Mouse (Mus musculus) limb, embryonic 15.5 days (tissue): ENCODE results near the gene Exd2. TPM values are rescaled to one million over a fixed set of nuclear protein-coding genes. Genes with fewer than 3 reads are reported as not detected.

Source experiments
- ATAC-seq: fragments of 200-750 bp; cut with Nextera tagmentation; 2 replicates; pipeline ENCODE4 v1.8.0; 2017; ENCODE audit warnings: low read depth, moderate TSS enrichment; ENCODE audit not compliant: insufficient number of reproducible peaks, low FRiP score, low TSS enrichment
- H3K27ac ChIP-seq: fragments of 300-500 bp; sonication (generic); 2 replicates; pipeline ENCODE4 v1.5.1; 2015; ENCODE audit warnings: moderate library complexity, mild to moderate bottlenecking, inconsistent platforms
- H3K27me3 ChIP-seq: fragments of 300-500 bp; sonication (generic); 2 replicates; pipeline ENCODE4 v1.6.1; 2015; ENCODE audit warnings: inconsistent platforms
- H3K36me3 ChIP-seq: fragments of 300-500 bp; sonication (generic); 2 replicates; pipeline ENCODE4 v1.6.1; 2015; ENCODE audit warnings: inconsistent platforms
- H3K4me1 ChIP-seq: fragments of 300-500 bp; sonication (generic); 2 replicates; pipeline ENCODE4 v1.6.1; 2015; ENCODE audit warnings: inconsistent platforms
- H3K4me2 ChIP-seq: fragments of 300-500 bp; sonication (generic); 2 replicates; pipeline ENCODE4 v1.6.1; 2015; ENCODE audit warnings: mild to moderate bottlenecking, inconsistent platforms
- H3K4me3 ChIP-seq: fragments of 300-500 bp; sonication (generic); 2 replicates; pipeline ENCODE4 v1.5.1; 2015; ENCODE audit warnings: mild to moderate bottlenecking, inconsistent platforms
- H3K9ac ChIP-seq: fragments of 300-500 bp; sonication (generic); 2 replicates; pipeline ENCODE4 v1.6.1; 2015; ENCODE audit warnings: inconsistent platforms
- H3K9me3 ChIP-seq: fragments of 300-500 bp; sonication (generic); 2 replicates; pipeline ENCODE4 v1.6.1; 2016; ENCODE audit warnings: inconsistent platforms
- WGBS: fragments of 180-500 bp; shearing (Covaris S2); methylation state at CpG from one replicate; pipeline ENCODE4 v1.1.7; 2015; 5-methylcytosine and 5-hydroxymethylcytosine counted together
- polyA plus RNA-seq: library from polyadenylated mRNA; unstranded; fragments of >200 nt; fragmentation: Nextera tagmentation; extraction: Ambion mirVana; gene quantifications from 2 replicates; pipeline ENCODE4 v1.2.1, GENCODE M21; 2015

The Exd2 gene
- polyA plus RNA-seq, 1 experiment from 2014 or later = 24.9 TPM

DNA sequence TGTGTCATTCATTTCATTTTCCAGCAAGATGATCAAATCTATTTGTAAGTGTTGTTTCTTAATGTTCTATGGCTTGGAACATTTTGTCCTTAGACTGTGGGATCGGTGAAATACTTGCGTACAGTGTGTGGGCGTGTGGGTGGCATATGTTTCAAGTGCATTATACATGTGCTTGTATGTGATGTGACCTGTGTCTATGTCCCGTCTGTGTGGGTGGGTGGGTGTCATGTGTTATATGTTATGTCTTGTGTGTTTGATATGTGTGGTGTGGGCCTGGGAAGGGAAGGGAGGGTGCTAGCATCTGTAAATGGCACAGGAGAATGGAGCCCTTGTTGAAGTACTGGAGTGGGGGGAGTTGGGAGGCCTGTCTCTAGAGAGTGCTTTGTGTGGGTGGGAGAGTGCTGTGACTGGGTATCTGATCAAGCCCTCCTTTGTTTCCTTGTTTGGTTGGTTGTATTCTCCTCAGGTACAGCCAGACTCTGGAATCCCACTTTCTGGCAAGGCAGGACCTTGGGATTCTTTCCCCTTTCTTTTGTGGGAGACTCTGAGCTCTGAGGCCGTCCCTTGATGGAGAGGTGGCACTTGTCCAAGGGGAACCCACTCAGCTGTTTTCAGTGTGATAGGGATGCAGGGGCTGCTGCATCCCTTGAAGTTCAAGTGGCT is 65.0 kb downstream of the Exd2 start:
- H3K4me2 ChIP-seq = no peak overlapping the region
- no peak overlapping the region for H3K27ac ChIP-seq
- peaks cover 7% of the 10 kb centered on the region; the same call in 1 of the 2 replicates for H3K27me3 ChIP-seq
- H3K36me3 ChIP-seq = no peaks in the 10 kb centered on the region
- H3K4me1 ChIP-seq = peaks cover 30% of the 10 kb centered on the region
- 75% methylated on average over 5 of the region's 5 CpGs for WGBS
- no peaks in the 10 kb centered on the region for H3K9me3 ChIP-seq
- no peak overlapping the region for H3K9ac ChIP-seq
- no peak overlapping the region for H3K4me3 ChIP-seq
- ATAC-seq = no peak

DNA sequence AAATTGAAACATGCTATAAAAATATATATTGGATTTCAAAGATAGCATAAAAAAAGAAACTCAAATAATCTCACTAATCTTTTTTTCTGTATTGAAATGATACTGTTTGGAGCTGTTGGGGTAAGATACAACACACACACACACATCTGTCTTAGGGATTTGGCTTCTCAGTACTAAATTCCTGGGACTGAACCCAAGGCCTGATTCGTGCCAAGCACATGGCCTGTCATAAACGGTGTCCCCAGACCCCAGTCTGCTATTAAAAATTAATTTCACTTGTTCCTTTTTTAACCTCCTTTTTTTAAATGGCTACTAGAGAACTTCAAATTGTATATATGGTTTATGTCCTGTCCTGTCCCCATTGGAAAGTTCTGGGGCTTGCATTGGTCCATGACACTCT is 67.2 kb downstream of the Exd2 start:
- H3K4me1 ChIP-seq = peaks cover 33% of the 10 kb centered on the region
- no peaks in the 10 kb centered on the region for H3K27me3 ChIP-seq
- H3K4me3 ChIP-seq = no peak overlapping the region
- H3K9ac ChIP-seq = no peak overlapping the region
- no peak overlapping the region for H3K27ac ChIP-seq
- H3K36me3 ChIP-seq = no peaks in the 10 kb centered on the region
- no peak overlapping the region for H3K4me2 ChIP-seq
- no peak for ATAC-seq
- 21% methylated on average over 2 of the region's 2 CpGs for WGBS
- H3K9me3 ChIP-seq = no peaks in the 10 kb centered on the region

DNA sequence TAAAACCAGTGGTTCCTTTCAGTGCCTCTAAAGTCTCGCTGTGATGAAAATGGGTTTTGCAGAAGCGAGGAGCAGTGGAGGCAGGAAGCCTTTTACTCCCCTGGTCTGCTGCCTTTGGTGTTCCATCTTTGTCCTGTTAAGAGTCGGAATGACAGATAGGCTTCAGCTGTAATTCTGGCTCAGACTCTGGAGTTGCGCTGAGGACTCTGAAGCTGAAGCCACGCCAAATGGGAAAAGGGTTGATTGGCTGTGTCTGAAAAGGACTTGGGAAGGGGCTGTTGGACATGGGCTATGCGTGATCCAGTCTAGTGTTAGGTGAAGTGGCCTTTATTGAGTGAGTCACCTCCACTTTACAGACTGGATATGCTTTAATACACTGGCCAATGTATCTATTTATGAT is 67.7 kb downstream of the Exd2 start:
- Histone ChIP-seq H3K9ac (no peak overlapping the region), H3K4me1 (peaks cover 28% of the 10 kb centered on the region), H3K27me3 (no peaks in the 10 kb centered on the region), H3K9me3 (no peaks in the 10 kb centered on the region), H3K27ac (no peak overlapping the region), H3K4me2 (no peak overlapping the region), H3K4me3 (no peak overlapping the region), H3K36me3 (no peaks in the 10 kb centered on the region)
- WGBS = 62% methylated on average over 6 of the region's 6 CpGs
- no peak for ATAC-seq

- Histone ChIP-seq H3K9ac (no peak overlapping the region), H3K4me2 (no peak overlapping the region), H3K36me3 (no peaks in the 10 kb centered on the region), H3K27ac (no peak overlapping the region), H3K27me3 (no peaks in the 10 kb centered on the region), H3K9me3 (no peaks in the 10 kb centered on the region), H3K4me3 (no peak overlapping the region), H3K4me1 (peaks cover 21% of the 10 kb centered on the region)
- no peak for ATAC-seq
- 75% methylated on average over 10 of the region's 10 CpGs for WGBS
Observed at GRCm38 (mm10) chr12:80531585-80531984, 68.7 kb downstream of the Exd2 start.

GRCm38 (mm10) chr12:80533876-80534275 is 71.0 kb downstream of the Exd2 start:
- H3K4me2 ChIP-seq = no peak overlapping the region
- H3K36me3 ChIP-seq = no peaks in the 10 kb centered on the region
- H3K9me3 ChIP-seq = no peaks in the 10 kb centered on the region
- peaks cover 18% of the 10 kb centered on the region for H3K4me1 ChIP-seq
- no peaks in the 10 kb centered on the region for H3K27me3 ChIP-seq
- no peak overlapping the region for H3K4me3 ChIP-seq
- no peak overlapping the region for H3K27ac ChIP-seq
- WGBS = 43% methylated on average over 2 of the region's 2 CpGs
- no peak overlapping the region for H3K9ac ChIP-seq
- no peak for ATAC-seq

- Histone ChIP-seq H3K4me3 (no peak overlapping the region), H3K4me1 (0 out of 2 replicates have a peak, but pooled peaks cover 3% of the 10 kb centered on the region), H3K36me3 (no peaks in the 10 kb centered on the region), H3K4me2 (no peak overlapping the region), H3K9me3 (no peaks in the 10 kb centered on the region), H3K27me3 (no peaks in the 10 kb centered on the region), H3K9ac (no peak overlapping the region), H3K27ac (no peak overlapping the region)
- ATAC-seq = no peak
- WGBS = 91% methylated on average over 2 of the region's 2 CpGs
Observed at GRCm38 (mm10) chr12:80537313-80537712, 74.4 kb downstream of the Exd2 start.

- no peak overlapping the region for H3K27ac ChIP-seq
- 68% methylated on average over 6 of the region's 6 CpGs for WGBS
- no peak overlapping the region for H3K4me3 ChIP-seq
- ATAC-seq = no peak
- H3K4me2 ChIP-seq = no peak overlapping the region
- H3K9me3 ChIP-seq = no peaks in the 10 kb centered on the region
- H3K36me3 ChIP-seq = no peaks in the 10 kb centered on the region
- no peak overlapping the region for H3K9ac ChIP-seq
- H3K27me3 ChIP-seq = no peaks in the 10 kb centered on the region
- H3K4me1 ChIP-seq = 0 out of 2 replicates have a peak, but pooled peaks cover 3% of the 10 kb centered on the region
Observed at GRCm38 (mm10) chr12:80538311-80538710, 75.4 kb downstream of the Exd2 start.

- 28% methylated on average over 4 of the region's 4 CpGs for WGBS
- 0 out of 2 replicates have a peak, but pooled peaks cover 9% of the 10 kb centered on the region for H3K4me1 ChIP-seq
- H3K9ac ChIP-seq = no peak overlapping the region
- ATAC-seq = no peak
- H3K4me3 ChIP-seq = no peak overlapping the region
- no peaks in the 10 kb centered on the region for H3K36me3 ChIP-seq
- H3K9me3 ChIP-seq = no peaks in the 10 kb centered on the region
- no peak overlapping the region for H3K4me2 ChIP-seq
- H3K27me3 ChIP-seq = no peaks in the 10 kb centered on the region
- no peak overlapping the region for H3K27ac ChIP-seq
Observed at GRCm38 (mm10) chr12:80545310-80545709, 82.4 kb downstream of the Exd2 start.

GRCm38 (mm10) chr12:80549646-80550045 is 86.8 kb downstream of the Exd2 start:
- Histone ChIP-seq H3K9ac (no peak overlapping the region), H3K4me3 (no peak overlapping the region), H3K9me3 (no peaks in the 10 kb centered on the region), H3K4me2 (no peak overlapping the region), H3K36me3 (no peaks in the 10 kb centered on the region), H3K4me1 (0 out of 2 replicates have a peak, but pooled peaks cover 9% of the 10 kb centered on the region), H3K27ac (no peak overlapping the region), H3K27me3 (no peaks in the 10 kb centered on the region)
- WGBS = 72% methylated on average over 11 of the region's 11 CpGs
- ATAC-seq = no peak

Other genes with a start within 250 kb of the Exd2 start
- 25.5 and 29.4 TPM in 2 replicates for gene Actn1, start 202.7 kb upstream of the Exd2 start, polyA plus RNA-seq
- 12.6 and 15.4 TPM in 2 replicates for gene Dcaf5, start 26.5 kb upstream of the Exd2 start, polyA plus RNA-seq
- gene Galnt16, start 55.2 kb downstream of the Exd2 start, polyA plus RNA-seq = 23.5 and 24.9 TPM in 2 replicates
- 24.4 and 24.9 TPM in 2 replicates for gene Slc39a9, start 180.8 kb downstream of the Exd2 start, polyA plus RNA-seq
- gene Erh, start 181.2 kb downstream of the Exd2 start, polyA plus RNA-seq = 232 and 259 TPM in 2 replicates
- 0.15 and 0.60 TPM in 2 replicates for gene Plekhd1, start 229.5 kb downstream of the Exd2 start, polyA plus RNA-seq